Mouse (Mus musculus) cerebellum, adult 9-11 months (tissue): ENCODE results near the gene Cfap97d2.

Experiments used
- DNase-seq: peaks from one replicate; pipeline ENCODE4 v3.0.0; 2022

Cfap97d2 gene

DNA sequence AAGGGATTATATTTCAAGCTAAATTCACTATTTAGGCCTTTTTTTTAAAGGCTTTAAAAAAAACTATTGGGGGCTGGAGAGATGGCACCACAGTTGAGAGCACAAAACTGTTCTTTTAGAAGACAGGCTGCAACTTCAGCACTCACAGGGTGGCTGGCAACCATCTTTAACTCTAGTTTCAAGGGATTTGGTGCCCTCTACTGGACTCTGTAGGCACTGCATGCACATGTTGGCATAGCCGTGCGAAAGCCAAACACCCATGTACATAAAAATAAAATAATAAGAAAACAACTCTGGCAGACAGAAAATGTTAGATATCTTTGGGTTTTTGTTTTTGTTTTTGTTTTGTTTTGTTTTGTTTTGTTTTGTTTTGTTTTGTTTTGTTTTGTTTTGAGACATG, 48.0 kb downstream of the Cfap97d2 start:
- peak; percentile 54 for DNase-seq

DNA sequence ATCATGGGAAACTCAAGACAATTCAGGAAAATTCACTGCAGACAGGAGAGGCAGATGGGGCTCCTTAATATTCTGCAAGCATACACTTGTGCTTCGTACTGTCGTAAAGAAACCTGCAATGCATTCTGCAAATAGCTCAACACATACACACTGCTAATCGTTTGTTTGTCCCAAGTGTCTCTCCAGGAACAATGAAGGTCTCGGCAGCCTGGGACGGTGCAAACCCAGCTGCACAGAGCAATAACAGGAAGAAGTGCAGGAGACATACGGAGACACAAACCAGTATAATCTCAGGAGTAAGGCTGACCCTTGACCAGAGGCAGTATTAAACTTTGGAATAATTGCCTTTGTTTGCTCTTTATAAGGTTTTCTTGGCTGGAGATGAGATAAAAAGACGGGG, 50.8 kb downstream of the Cfap97d2 start:
- DNase-seq = no peak

DNA sequence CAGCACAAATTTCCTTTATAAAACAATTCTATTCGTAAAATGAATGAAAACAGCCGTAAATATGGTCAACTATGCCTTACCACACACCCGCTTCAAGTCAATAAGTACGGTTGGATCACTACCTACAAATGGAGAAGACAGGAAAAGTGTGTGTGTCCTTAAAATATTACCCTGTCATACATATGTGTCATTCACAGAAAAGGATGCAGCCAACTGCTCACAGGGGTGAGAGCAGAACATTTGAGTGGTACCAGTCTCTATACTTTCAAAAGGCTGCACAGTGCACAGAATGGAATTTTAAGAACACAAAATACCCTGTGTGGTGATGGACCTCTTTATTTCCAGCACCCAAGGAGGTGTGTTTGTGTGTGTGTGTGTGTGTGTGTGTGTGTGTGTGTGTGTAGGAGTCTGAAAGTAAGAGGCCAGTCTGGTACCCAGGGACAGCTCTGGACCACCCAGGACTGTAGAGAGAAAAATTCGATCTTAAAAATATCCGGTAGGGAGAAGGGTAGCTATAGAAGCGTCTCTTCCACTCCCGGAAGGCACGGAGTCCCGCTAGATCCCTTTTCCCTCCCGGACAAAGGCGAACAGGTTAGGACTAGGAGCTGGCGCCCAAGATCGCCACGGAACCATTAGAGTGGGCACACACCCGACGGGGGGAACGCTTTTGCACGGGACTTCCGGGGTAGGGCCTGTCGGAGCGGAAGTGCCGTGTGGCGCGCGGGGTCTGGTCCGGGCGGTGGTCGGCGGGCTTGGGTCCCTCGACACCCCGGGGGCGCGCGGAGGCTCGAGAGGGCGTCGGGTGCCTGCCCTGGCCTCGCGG, 51.5 kb downstream of the Cfap97d2 start, which contains the start of gene Cdc16:
Gene Cdc16 (plus strand): TSS at position 695 of the 823 bp plus-strand sequence.
- peak; percentile 88 for DNase-seq

DNA sequence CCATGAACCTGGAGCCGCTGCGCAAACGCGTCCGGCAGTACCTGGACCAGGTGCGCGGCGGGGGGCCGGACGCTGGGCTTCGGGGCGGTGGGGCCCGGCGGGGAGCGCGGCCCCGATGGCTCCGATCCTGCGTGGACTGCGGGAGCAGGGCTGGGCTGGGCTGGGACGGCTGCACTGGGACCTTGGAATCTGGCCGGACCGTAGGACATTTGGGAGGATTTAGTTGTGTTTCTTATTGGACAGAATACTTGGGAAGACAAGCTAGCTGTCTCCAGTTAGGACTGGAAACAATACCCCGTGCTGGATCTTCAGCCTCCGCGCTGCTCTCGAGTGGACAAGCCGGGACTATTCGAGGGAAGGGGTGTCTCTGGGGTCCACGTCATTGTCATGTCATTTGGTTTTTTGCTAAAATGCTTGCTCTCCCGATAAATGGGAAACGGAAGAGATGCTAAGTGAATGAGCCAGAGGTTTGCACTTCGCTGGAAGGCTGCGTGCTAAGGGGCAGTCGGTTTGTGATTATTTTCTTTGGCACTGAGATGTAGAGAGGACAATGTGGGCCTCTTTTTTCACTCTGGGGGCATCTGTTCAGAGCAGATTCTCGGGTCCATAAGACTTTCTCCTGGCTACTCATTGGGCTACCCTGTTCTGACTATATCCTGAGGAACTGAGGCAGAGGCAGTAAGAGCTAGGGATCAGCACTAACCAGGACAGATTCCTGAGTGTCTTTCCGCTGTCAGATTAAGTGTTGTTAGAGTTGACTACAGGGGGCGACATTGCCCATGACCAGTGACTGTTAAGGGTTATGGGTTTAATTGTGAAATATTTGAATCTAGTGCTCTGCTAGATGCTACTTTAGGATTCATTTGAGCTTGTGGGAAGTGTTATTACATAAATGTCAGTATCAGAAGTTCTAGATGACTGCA, 52.4 kb downstream of the Cfap97d2 start:
- peak; percentile 23 for DNase-seq

DNA sequence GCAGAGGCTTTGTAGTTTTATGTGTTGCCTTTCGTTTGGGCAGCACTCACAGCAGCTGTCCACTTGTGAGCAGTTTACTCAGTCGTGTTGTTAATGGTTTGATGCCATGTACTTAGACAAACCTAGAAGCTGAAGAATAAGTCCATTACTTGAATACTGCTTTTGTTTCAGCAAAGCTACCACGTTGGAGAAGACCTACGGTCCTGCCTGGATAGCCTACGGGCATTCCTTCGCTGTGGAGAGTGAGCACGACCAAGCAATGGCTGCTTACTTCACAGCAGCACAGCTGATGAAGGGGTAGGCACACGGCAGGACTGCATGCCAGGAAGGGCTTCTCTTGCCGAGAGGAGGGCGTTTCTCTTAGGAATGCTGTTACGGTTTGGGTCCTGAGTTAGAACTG, 63.5 kb downstream of the Cfap97d2 start:
- DNase-seq = no peak

DNA sequence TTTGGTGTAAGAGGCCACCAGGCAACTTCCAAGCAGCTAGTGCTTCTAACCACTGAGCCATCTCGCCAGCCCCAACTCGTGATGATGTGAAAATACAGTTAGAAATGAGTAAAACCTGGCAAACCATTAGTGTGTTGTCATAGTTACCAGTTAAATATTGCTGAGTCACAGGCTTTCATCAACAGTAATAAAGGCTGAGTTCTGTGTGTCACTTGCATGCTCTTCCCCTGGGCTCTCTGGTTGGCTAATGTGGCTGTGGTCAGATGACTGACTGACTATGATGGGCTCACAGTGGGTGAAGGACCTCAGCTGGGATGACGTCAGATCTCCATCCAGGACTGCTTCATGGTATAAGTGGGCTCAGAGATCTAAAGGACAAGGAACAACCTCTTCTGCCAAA, 74.8 kb downstream of the Cfap97d2 start:
- no peak for DNase-seq

DNA sequence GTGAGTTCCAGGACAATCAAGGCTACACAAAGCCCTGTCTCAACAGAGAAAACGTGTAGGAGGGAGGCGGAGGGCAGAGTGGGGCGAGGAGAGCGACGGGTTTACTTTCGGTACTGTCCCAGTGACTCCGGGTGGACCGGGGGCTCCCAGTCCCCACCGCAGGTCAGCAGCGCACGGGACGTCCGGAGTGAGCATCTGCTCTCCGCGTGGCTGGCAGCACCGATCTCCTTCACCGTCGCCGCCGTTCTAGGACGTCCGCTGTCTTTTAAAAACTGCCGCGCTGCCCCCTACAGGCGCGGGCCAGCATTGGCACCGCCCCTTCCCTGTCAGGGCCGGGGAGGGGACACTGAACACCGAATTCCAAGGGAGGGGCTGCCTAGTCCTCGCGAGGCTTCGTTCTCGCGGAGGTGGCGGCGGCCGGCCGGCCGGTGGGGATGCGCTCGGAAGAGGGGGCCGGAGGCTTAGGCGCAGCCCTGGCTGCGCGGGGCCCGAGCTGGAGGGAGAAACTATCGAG, 79.6 kb downstream of the Cfap97d2 start, which contains the start of gene Upf3a:
Gene Upf3a (plus strand): TSS at position 366 of the 514 bp plus-strand sequence.
- DNase-seq = peak; percentile 92

DNA sequence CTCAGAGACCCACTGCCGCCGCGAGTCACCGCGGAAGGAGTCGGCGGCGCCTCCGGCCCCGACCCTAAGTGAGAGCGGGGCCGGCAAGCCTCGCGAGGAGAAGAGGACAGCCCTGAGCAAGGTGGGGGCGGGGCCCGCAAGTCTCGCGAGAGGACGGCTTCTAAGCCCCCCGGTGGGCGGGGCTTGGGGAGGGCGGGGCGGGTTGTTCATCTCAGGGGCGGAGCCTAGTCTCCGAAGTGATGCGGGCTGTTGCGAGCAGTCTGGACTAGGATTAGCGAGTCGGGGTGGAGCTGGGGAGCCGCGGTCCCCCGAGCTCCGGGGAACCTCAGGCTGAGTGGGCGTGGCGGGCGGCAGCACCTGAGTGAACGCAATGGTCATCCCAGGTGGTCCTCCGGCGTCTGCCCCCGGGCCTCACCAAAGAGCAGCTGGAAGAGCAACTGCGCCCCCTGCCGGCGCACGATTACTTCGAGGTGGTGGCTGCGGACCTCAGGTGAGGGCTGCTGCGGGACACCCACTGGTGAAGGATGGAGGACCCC, 80.1 kb downstream of the Cfap97d2 start:
- peak; percentile 94 for DNase-seq

DNA sequence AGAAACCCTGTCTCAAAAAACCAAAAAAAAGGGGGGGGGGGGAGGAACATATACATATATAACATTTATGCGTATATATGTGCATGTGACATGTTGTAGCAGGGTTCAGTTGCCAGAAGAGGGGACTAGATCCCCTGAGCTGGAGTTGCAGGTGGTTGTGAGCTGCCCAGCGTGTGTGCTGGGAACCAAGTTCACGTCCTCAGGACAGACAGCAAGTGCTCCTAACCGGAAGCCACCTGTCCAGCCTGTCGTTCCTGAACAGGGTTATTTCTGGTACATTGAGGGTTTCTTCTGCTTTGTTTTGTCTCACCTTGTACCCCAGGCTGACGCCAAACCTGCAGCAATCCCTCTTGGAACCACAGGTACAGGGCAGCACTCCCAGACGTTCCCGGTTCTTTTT, 83.9 kb downstream of the Cfap97d2 start:
- no peak for DNase-seq
